Mouse (Mus musculus) fat pad, adult 2 months (tissue): ENCODE data around the gene Fam189a1.

Experiments used
- DNase-seq: peaks from one replicate; pipeline ENCODE4 v3.0.0-alpha.2; 2011; ENCODE audit warnings: low read depth, low spot score; ENCODE audit errors: extremely low read depth

Fam189a1 gene

DNA sequence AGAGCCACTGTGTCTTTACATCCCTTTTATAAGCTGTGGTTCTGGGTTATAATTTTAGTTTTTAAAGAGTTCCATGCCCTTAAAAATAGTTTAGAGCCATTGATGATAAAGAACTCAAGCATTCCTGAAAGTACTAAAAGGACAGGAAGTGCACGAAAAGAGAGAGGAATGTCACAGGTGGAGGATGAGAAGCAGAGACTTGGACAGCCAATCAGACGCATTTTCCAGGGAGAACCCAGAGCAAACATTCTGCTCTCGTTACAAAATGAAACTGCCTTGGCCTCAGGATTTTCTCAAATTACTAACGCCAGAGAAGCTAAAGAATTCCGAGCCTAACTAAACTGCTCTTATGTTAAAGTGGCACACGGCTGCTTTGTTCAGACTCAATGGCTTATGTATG, 197.3 kb downstream of the Fam189a1 start:
- no peak for DNase-seq

DNA sequence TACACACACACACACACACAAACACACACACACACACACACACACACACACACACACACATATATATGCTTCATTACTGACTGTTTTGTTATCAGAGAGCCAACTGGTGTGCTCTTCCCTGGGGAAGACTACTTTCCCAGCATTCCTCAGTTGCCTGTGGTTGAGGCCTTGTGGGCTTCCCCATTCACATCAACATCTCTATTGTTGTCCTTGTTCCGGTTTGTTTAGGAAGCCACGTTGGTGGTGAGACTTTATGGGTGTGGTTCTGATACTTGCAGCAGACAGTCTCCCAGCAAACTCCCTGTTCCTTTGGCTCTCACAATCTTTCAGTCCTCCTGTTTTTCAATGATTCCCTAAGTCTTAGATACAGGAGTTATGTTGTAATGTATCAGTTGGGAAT, 204.2 kb downstream of the Fam189a1 start:
- no peak for DNase-seq

DNA sequence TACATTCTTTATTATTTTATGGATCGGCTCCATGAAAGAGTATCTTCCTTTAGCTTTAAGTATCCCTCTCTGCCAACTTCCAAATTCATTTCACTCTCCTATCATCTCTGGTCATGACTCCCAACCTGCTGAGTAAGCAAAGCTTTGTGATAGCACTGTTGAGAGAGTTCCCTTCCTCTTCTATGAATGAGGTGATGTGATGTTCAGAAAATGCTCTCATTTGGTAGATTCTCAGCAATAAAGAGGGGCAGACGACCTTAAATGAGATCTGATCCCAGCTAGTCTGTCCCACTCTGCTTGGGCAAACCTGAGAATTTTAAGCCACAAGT, 205.6 kb downstream of the Fam189a1 start:
- DNase-seq = no peak

DNA sequence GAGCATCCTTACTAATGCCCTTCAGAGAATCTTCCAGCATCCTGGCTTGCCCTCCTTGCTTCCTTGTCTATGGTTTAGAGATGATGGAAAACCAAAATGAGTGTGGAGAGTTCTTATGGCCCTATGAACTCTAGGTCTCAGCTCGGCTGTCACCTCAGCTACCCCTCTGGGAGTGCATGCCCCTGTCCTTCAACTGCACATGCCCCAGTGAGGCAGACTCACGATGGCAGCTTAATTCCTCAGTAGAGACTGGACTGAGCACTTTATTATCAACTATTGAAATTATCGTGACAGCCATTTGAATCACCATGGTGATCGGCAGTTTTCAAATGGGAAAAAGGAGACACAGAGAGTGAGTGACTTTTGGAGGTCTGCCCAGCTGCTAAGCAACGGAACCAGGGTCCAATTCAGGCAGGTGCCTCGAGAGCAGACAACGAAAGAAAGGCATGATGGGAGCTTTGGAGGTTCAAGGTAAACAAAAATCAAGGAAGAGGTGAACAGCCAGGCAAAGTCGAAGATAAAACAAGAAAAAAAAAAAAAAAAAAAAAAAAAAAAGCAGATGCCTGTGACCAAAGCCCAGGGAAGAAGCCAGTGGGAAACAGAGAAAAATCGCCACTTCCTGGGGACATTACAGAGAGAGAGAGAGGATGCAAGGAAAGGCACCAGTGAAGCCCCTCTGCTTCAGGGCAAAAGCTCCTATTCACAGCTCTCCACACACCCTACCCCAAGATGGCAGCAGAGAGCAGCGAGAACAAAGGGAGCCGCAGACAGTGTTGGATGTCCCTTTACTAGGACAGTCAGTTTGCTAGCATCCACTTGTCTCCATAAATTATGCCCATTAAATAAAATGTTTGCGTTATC, 206.2 kb downstream of the Fam189a1 start:
- DNase-seq = no peak

DNA sequence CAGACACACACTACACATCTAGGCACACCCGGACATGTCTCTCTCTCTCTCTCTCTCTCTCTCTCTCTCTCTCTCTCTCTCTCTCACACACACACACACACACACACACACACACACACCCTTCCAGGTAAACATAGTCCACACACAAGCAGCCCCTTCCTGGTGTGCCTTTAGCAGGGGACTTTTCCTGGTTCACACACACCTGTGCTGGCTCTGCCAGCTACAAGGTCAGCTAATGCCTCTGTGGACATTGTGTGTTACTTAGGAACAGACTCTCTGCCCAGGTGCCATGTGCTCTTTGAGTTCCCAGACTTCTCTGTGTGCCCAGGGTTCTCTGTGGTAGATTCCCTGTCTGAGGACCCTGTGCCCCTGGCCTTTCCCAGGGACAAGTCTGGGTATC, 206.9 kb downstream of the Fam189a1 start:
- DNase-seq = no peak

DNA sequence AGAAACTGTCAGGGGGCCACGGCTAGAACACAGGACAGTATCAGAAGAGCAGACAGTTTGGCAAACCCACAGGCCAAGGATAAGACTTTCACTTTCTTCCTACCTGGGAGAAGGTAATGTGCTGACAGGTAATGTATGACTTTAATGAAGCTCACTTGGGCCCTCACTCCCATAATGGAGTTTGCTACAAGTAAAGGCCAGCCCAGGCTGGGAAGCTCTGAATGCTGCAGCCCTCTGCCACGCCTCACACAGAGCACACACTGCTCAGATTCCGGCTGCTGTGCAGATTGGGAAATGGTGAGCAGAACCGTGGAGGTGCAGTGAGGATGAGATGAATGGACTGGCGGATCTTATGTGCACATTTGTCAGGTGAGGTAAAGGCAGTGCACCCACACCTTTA, 211.7 kb downstream of the Fam189a1 start:
- no peak for DNase-seq

DNA sequence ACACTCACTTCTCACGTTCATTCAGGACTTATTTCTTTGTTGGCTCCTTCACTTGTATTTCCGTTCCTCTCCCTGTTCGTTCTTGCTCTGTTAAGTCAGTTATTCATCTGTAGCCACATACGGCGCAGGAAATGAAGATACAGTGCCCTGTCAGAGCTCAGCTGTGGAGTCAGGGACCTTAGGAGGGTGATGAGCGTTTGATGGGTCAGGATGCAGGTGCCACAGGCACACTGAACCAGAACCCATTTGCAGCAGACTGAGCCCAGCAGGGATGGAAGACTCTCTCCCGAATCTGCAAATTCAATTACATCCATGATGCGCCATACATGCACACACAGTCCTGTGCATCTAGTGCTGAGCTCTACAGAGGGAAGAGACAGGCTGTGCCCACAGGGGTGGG, 212.2 kb downstream of the Fam189a1 start:
- no peak for DNase-seq

DNA sequence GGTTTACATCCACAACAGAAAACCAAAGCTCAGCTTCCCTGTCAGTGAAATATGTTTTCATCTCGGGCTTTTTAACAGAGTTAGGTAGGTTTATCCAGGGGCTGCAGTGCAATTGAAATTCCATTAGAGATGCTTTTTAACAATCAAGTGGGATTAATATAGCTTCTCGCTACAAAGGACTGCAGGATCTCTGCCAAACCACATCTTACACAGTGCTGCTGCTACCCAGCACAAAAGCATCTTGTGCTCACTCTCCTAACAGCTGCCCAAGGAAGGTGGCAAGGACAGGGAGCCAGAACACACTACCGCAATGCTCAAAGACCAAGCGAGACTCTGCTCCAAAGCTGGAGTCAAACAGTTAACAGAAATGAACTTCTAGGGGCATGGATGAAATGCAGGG, 219.4 kb downstream of the Fam189a1 start:
- DNase-seq = no peak

DNA sequence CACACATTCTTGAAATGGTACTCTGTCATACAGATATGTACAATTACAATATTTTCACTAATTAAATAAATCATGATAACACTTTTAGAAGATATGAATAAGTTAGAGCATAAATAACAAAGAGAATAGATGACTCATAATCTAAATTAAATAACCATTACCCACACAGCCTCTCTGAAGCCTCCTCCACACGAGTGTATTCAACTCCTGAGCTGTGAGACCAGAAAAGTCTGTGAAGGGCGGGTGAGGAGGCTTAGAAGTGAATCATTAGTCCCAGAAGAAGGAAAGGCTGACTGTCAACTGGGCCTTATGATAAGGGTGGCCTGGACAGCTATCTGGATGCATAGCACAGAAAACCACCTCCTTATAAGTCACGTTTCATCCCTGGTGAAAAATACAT, 222.3 kb downstream of the Fam189a1 start:
- DNase-seq = no peak

DNA sequence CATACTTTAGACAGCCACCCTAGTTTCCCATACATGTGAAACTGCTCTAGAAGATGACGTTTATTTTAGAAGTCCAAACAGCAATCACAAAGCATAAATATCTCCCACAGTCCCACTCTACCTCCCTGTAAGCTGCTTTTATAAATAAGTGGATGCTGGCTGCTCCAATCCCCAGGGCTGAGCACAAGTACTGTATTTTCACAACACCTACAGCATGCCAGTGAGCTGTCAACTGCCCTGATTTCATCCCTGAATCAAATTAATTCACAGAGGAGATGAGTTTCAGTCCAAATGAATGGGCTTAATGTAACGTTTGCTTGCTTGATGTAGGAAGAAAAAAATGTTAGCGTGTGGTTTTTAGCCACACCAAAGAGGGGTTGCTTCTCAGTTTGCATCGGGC, 225.4 kb downstream of the Fam189a1 start:
- DNase-seq = no peak

DNA sequence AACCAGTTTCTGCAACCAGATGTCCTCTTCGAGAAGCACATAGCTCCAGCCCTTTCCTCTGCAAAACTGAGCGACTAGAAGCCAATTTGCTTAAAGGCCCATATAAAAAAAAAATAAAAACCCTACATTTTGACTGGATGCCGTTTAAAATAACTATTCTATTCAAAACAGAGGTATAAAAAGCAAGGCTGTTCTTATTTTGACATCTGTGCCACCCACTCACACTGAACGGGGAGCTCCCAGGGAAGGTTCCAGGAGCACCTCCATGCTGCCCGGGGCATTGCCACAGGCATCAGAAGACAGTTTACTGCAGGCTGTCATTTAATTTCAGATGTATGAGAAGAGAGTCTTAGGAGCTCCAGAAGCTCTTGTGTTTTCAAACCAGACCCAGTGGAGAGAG, 232.5 kb downstream of the Fam189a1 start:
- DNase-seq = no peak

DNA sequence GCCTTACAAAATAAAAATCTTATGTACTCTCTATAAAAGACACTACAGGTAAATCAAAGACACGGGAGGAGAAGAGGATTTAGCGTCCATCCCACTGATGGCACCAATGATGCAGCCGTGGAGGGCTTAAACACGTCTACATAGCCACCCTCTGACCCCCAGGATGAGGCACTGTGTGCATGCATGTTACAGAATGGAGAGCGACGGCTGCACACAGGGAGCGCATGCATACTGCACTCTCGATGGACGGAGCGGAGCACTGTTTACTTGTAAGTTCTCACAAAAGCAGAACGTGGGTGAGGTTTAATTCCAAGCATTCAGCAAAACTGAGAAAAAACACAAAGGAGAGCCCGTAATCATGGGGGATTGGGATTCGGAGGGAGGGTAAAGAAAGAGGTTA, 235.2 kb downstream of the Fam189a1 start:
- no peak for DNase-seq

DNA sequence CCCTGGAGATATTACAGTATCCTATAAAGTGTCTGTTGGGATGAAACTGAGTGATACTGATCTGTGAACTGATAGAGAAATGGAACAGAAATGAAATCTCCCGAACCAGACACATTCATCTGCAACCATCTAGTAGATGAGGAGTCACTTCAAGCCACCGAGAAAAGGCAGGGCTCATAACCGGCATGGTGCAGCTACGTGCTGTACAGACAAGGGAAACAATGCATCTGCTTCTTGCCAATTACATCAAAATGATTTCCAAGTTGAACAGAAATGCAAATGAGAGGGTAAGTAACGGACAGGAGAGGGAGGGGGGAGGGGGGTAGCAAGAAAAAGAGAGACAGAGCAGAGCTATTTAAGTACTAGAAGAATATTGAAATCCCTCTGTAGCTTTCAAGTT, 235.6 kb downstream of the Fam189a1 start:
- no peak for DNase-seq

DNA sequence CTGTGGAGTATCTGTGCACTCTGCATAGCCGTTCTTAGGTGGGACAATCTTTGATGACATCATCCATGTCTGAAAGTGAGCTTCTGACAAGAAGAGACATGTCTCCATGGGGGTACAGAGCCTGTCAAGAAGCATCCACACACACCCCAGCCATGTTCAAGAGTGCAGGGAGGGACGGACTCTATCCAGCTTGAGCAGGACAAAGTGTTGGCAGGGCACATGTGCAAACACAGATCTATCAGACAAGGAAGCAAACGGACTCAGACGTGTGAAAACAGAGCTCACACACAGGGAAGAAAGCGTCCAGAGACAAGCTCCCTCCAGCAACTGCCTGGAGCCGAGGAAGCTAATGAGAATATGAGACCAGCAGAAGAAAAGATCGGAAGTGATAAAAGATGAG, 239.7 kb downstream of the Fam189a1 start:
- no peak for DNase-seq

DNA sequence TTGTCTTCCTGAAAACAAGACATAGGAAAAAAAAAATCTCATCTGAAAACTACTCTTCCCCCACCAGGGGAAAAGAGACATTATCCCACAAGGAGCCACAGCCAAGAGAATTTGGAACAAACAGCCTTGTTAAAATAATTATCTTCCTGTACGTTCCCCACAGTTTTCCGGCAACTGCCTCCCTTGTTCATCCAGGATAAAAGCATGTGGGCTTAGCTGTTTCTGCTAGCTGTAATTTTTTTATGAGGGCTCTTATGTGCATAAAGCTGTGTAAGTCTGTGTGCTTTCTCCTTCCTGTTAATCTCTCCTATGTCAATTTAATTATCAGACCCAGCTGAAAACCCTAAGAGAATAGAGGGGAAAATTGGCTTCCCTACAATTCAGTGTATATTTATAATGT, 241.2 kb downstream of the Fam189a1 start:
- no peak for DNase-seq

DNA sequence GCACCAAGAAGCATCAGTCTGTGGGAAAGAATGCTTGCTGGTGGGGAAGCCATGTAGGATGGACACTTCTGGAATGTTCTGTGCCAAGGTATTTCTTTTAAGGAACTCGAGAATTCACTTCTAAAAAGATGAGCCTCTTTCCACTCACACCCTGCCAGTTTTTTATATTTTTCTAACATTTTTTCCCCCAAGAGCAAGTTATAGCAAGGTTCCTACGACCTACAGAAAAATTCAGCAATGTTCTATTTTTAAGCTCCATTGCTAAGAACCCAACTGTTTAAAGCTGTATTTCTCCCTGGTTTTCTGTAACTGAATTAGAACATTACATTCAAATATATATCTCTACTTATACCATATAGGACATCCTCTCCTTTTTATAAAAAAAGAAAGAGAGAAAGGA, 244.4 kb downstream of the Fam189a1 start:
- DNase-seq = no peak

DNA sequence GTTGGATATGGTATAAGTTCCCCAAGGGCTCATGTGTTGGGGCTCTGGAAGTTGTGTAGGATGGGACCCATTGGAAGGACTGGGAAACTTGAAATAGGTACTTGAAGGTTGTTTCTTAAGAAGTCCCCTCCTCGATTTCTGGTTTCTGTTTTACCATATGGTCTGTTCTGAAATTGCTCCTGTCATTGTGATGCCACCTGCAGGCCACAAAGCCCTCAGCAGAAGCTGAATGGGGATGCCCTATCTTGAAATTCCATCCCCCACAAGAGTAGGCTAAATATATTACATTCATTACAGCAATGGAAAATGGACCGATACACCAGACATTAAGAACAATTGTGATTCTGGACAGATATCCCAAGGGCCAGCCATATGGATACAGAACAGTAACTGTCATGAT, 246.2 kb downstream of the Fam189a1 start:
- no peak for DNase-seq

DNA sequence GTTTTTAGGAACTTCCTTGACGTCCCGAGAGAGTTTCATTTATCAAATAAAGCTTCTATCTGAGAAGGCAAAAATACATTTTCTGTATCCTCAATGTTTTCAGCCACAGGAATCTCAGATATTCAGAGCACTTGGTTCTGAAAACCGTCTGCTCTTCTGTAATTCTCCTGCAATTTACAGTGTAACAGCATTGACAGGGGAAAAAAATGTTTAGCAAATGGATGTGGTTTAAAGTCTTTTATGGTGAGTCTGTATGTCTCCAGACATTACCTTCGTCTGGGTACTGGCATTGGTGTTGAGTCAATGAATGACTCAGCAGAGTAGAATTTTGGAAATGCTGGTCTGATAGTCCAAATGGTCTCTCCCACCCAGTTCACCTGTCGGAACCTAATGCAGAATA, 249.4 kb downstream of the Fam189a1 start:
- no peak for DNase-seq

DNA sequence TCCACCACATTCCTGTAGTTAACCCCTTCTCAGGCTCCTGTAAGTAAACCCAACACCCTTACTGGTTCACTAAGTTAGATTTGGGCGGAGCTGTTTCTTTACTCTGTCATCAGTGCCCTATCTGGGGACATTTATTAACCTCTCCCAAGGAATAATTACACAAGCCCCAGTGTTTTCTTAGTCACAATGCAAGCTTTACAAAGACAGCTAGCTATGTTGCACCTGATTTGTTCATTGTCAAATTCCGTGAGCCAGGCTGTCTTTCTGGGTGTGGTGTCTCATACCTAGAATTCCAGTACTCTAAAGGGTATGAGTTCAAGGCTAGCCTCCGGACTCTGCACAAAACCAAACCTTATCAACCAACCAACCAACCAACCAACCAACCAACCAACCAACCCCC, 250.9 kb downstream of the Fam189a1 start:
- no peak for DNase-seq

DNA sequence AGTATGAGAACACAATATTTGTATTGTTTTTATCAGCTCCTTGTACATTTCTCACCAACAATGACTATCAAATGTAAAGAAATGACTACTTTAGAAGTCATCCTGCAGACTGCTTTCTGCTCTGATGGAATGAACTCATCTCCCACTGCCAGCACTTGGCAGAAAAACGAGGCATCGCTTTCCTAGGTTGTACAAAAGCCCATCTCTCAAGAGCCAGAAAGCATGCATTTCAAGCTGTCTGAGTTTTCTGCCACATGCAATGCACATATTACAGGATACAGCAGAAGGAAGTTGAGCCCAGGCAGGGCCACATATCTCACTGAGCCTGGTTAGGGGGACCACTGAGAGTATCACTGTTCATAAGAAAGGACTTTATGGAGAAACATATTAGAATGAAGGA, 256.1 kb downstream of the Fam189a1 start:
- DNase-seq = no peak

DNA sequence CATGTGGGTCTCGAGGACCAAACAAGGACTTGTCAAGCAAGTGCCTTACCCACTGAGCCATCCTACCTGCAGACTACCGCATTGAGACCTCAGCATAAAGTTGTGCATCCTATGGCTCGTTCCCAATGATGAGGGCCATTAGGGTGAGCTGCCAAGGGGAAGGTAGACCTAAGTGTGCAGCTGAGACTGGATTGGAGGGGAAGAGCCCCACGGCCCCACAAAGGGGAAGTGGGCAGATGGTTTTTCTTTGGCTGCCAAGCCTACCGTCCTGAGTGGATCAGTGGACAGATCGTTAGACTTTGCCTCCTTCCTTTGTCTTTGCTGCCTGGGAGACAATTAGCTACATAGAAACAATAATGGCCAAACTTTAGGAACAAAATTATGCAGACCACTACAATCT, 259.8 kb downstream of the Fam189a1 start:
- DNase-seq = no peak

DNA sequence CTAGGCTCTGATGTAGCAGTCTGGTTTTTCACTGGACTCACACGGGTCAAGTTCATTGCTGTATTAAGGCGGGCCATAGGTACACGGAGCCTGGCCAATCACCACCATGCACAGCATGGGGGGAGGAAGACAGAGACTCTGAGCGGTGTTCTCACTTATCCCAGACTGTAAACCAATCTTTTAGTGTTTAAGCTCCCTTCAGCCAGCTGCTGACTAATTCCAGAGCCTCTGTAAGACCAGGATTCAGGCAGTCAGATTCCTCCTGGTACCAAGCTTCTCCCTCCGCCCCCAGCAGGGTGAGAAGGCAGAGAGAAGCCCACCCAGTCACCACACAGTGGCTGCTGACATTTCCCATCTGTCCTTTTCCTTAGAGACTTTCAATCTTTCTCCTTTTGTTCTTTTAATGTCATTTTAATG, 260.7 kb downstream of the Fam189a1 start:
- no peak for DNase-seq

DNA sequence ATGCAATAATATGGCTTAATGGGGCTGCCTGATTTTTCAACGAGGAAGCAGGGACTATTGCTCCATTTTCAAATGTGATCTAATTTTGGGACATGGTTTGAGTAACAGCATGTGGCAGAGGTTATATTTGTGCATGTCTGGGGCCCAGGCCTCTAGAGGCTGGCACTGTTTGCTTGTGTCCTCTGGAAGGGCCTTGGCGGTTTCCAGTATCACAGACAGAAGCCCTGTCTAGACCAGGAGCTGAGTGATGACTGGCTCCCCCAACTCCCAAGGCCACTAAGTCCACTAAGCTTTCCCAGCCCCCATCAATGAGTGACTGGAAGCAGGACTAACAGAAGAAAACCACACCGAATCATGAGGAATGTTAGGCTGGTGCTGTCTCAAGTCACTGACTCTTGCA, 265.2 kb downstream of the Fam189a1 start:
- no peak for DNase-seq
